Mouse (Mus musculus) heart, adult 2 months (tissue): ENCODE measurements around the gene Nmnat2.

ENCODE experiments used
- CTCF ChIP-seq: fragments of 200-600 bp; IDR thresholded peaks from 2 replicates; pipeline ENCODE4 v1.8.1; 2022; ENCODE audit warnings: antibody characterized with exemption, mild to moderate bottlenecking, moderate library complexity
- EP300 ChIP-seq: fragments of 200-500 bp; IDR thresholded peaks from 2 replicates; pipeline ENCODE4 v1.6.1; 2011; ENCODE audit warnings: low read depth, low read length, control low read depth; ENCODE audit not compliant: insufficient read depth
- POLR2A ChIP-seq: fragments of 200-500 bp; IDR thresholded peaks from 2 replicates; pipeline ENCODE4 v1.6.1; 2011; ENCODE audit warnings: mild to moderate bottlenecking, low read depth, low read length, control low read depth; ENCODE audit not compliant: insufficient read depth

- TF ChIP-seq CTCF: no peak
- no peak for TF ChIP-seq POLR2A
- no peak for TF ChIP-seq EP300
Measured at GRCm38 (mm10) chr1:153145791-153146190, 191.0 kb downstream of the Nmnat2 start.
